Comparison of ENCODE assay signal across 23 mouse cellular contexts in the genomic region with DNA sequence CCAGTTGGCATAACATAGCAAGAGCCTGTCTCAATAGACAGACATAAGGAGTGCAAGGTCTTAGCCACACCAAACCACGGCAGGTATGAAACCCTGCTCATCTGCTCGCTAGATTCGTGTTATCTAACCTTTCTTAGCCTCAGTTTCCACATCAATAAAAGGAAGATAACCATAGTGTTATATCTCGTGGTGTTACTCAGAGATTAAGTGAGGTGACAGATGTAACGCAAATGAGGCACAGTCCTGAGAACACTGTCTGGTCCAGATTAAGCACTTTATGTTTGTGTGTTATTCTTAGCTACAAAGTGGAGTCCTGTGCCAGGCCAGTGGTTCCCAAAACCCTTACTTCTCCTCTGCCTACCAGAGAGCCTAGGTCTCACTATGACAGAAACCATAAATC. TPM values are rescaled to one million over a fixed set of nuclear protein-coding genes. Genes with fewer than 3 reads are reported as not detected.
"Had no signal": no experiment of that assay in that cellular context is flagged by ENCODE, and none has a peak within 500 bp of the region (broad histone marks: within the 10 kb centered on the region; RNA-seq: fewer than 3 reads in every experiment).

No protein-coding gene starts in this region.

- H3K9me3 ChIP-seq: heart, embryonic 10.5 days; heart, embryonic 12.5 days; heart, embryonic 15.5 days; limb, embryonic 10.5 days; limb, embryonic 12.5 days; liver, embryonic 15.5 days had no signal

- ATAC-seq: forebrain, postnatal 0 days; hindbrain, embryonic 16.5 days; intestine, embryonic 16.5 days had no signal

- DNase-seq: forebrain, postnatal 0 days; gastrocnemius, postnatal 14 days; gastrocnemius, postnatal 36 days; heart, postnatal 14 days; heart, postnatal 36 days; kidney, adult 11 months; kidney, adult 2 months; kidney, postnatal 10 days; kidney, postnatal 25 days; kidney, postnatal 4 days; liver had no signal

- H3K36me3 ChIP-seq: heart, embryonic 15.5 days; liver, embryonic 15.5 days had no signal

- H3K27ac ChIP-seq: heart, embryonic 10.5 days; heart, embryonic 15.5 days; layer of hippocampus, adult 2 months; left cerebral cortex, adult 2 months; limb, embryonic 12.5 days; liver, embryonic 15.5 days had no signal

- H3K4me3 ChIP-seq: heart, embryonic 10.5 days; heart, embryonic 12.5 days; heart, embryonic 15.5 days; layer of hippocampus, adult 2 months; left cerebral cortex, adult 2 months; limb, embryonic 10.5 days; limb, embryonic 12.5 days; liver, embryonic 15.5 days had no signal

- H3K4me2 ChIP-seq: heart, embryonic 12.5 days; heart, embryonic 15.5 days; limb, embryonic 12.5 days; liver, embryonic 11.5 days; liver, embryonic 15.5 days had no signal

- H3K9ac ChIP-seq: forebrain, postnatal 0 days; heart, embryonic 15.5 days; limb, embryonic 12.5 days; liver, embryonic 15.5 days had no signal

RNA-seq across cellular contexts. Expression of a gene that starts 40.6 kb away (rescaled TPM):
- total RNA-seq: hematopoietic stem cell, adult 5-6 weeks had no signal
